Mouse (Mus musculus) thymus, adult 2 months (tissue): ENCODE results near the gene Metrnl. TPM values are rescaled to one million over a fixed set of nuclear protein-coding genes. Genes with fewer than 3 reads are reported as not detected.
A peak's percentile ranks its signal among the peaks of the same experiment; 100 is the strongest.

Experiments
- DNase-seq: peaks from one replicate; pipeline ENCODE4 v3.0.0; 2021
- H3K27ac ChIP-seq: fragments of 200-500 bp; 2 replicates; pipeline ENCODE4 v1.5.1; 2012; ENCODE audit warnings: low read length, control low read depth; ENCODE audit not compliant: control insufficient read depth, insufficient read depth
- H3K27me3 ChIP-seq: fragments of 200-500 bp; 2 replicates; pipeline ENCODE4 v1.6.1; 2012; ENCODE audit warnings: mild to moderate bottlenecking, low read length, moderate library complexity, mixed read lengths; ENCODE audit not compliant: control insufficient read depth, insufficient read depth
- H3K36me3 ChIP-seq: fragments of 200-500 bp; 2 replicates; pipeline ENCODE4 v1.6.1; 2012; ENCODE audit warnings: mild to moderate bottlenecking, low read length, moderate library complexity; ENCODE audit not compliant: control insufficient read depth, insufficient read depth
- H3K4me1 ChIP-seq: fragments of 200-500 bp; replicated peaks from 2 replicates; pipeline ENCODE4 v1.6.1; 2012; ENCODE audit warnings: low read length; ENCODE audit not compliant: control insufficient read depth, insufficient read depth
- H3K4me3 ChIP-seq: fragments of 200-500 bp; 2 replicates; pipeline ENCODE4 v1.5.1; 2012; ENCODE audit warnings: mild to moderate bottlenecking, low read length, control low read depth, moderate library complexity; ENCODE audit not compliant: control insufficient read depth, insufficient read depth
- CTCF ChIP-seq: fragments of 200-500 bp; IDR thresholded peaks from 2 replicates; pipeline ENCODE4 v1.5.1; 2012; ENCODE audit warnings: mild to moderate bottlenecking, control low read depth, low read length, moderate library complexity, borderline replicate concordance; ENCODE audit not compliant: control insufficient read depth, poor library complexity, insufficient read depth; ENCODE audit errors: extremely low read depth
- POLR2A ChIP-seq: fragments of 200-500 bp; IDR thresholded peaks from 2 replicates; pipeline ENCODE4 v1.6.1; 2012; ENCODE audit warnings: mild to moderate bottlenecking, low read length, control low read depth, moderate library complexity; ENCODE audit not compliant: control insufficient read depth, poor library complexity, insufficient read depth; ENCODE audit errors: extremely low read depth
- WGBS: fragments of 180-500 bp; shearing (Covaris S2); methylation state at CpG from one replicate; pipeline ENCODE4 v1.1.7; 2018; 5-methylcytosine and 5-hydroxymethylcytosine counted together
- polyA plus RNA-seq: library from polyadenylated mRNA; depleted of rRNA; stranded (reverse); fragments of >200 nt; gene quantifications from 2 replicates; pipeline ENCODE4 v1.2.3, GENCODE M21; 2012; rRNA removed

Gene Metrnl
- 15.2 and 17.6 TPM in 2 replicates for polyA plus RNA-seq

- Histone ChIP-seq H3K27me3 (peaks cover 15% of the 10 kb centered on the region; the same call in 1 of the 2 replicates), H3K4me1 (peaks cover 31% of the 10 kb centered on the region), H3K36me3 (no peaks in the 10 kb centered on the region), H3K27ac (no peak within 1 kb of the TSS), H3K4me3 (peak within 1 kb of the TSS; percentile 41)
- no peak for TF ChIP-seq CTCF
- no peak for TF ChIP-seq POLR2A
- 93% methylated on average over 5 of the region's 5 CpGs for WGBS
- DNase-seq: no peak
Measured at GRCm38 (mm10) chr11:121701244-121701643, at the start of gene Metrnl. Gene Metrnl, plus strand, starts transcription at chr11:121701544.

- H3K27ac ChIP-seq: no peak overlapping the region
- DNase-seq: no peak
- no peaks in the 10 kb centered on the region for H3K27me3 ChIP-seq
- H3K4me3 ChIP-seq: no peak overlapping the region
- H3K36me3 ChIP-seq: no peaks in the 10 kb centered on the region
- 98% methylated on average over 9 of the region's 9 CpGs for WGBS
- no peak for TF ChIP-seq POLR2A
- peaks cover 8% of the 10 kb centered on the region for H3K4me1 ChIP-seq
Measured at GRCm38 (mm10) chr11:121651556-121651955, 49.8 kb upstream of the Metrnl start.

- no peak overlapping the region for H3K4me3 ChIP-seq
- no peak for TF ChIP-seq CTCF
- WGBS: 96% methylated on average over 5 of the region's 5 CpGs
- no peaks in the 10 kb centered on the region for H3K27me3 ChIP-seq
- no peak overlapping the region for H3K27ac ChIP-seq
- H3K4me1 ChIP-seq: peaks cover 8% of the 10 kb centered on the region
- no peaks in the 10 kb centered on the region for H3K36me3 ChIP-seq
- no peak for DNase-seq
Measured at GRCm38 (mm10) chr11:121651983-121652382, 49.4 kb upstream of the Metrnl start.

- no peak overlapping the region for H3K4me3 ChIP-seq
- peak; percentile 79 for DNase-seq
- peaks cover 8% of the 10 kb centered on the region for H3K4me1 ChIP-seq
- no peaks in the 10 kb centered on the region for H3K36me3 ChIP-seq
- WGBS: 53% methylated on average over 10 of the region's 10 CpGs
- H3K27me3 ChIP-seq: no peaks in the 10 kb centered on the region
- TF ChIP-seq POLR2A (no peak), CTCF (peak; percentile 46; the same call in 1 of the 2 replicates)
- H3K27ac ChIP-seq: no peak overlapping the region
Measured at GRCm38 (mm10) chr11:121652547-121653305, 48.6 kb upstream of the Metrnl start.

- TF ChIP-seq POLR2A (no peak), CTCF (no peak)
- no peaks in the 10 kb centered on the region for H3K36me3 ChIP-seq
- 95% methylated on average over 4 of the region's 4 CpGs for WGBS
- H3K4me1 ChIP-seq: peaks cover 8% of the 10 kb centered on the region
- no peaks in the 10 kb centered on the region for H3K27me3 ChIP-seq
- no peak overlapping the region for H3K27ac ChIP-seq
- no peak overlapping the region for H3K4me3 ChIP-seq
- no peak for DNase-seq
Measured at GRCm38 (mm10) chr11:121653631-121654030, 47.7 kb upstream of the Metrnl start.

- Histone ChIP-seq H3K27me3 (no peaks in the 10 kb centered on the region), H3K36me3 (no peaks in the 10 kb centered on the region), H3K27ac (no peak overlapping the region), H3K4me1 (peaks cover 8% of the 10 kb centered on the region), H3K4me3 (no peak overlapping the region)
- DNase-seq: no peak
- 90% methylated on average over 9 of the region's 9 CpGs for WGBS
- TF ChIP-seq POLR2A (no peak), CTCF (no peak)
Measured at GRCm38 (mm10) chr11:121654406-121654945, 46.9 kb upstream of the Metrnl start.
